Mouse (Mus musculus) lung, adult 2 months (tissue): ENCODE measurements around the gene Esx1.

Experiments used
- CTCF ChIP-seq: fragments of 200-500 bp; IDR thresholded peaks from 2 replicates; pipeline ENCODE4 v1.5.1; 2011; ENCODE audit warnings: mild to moderate bottlenecking, low read length, control low read depth; ENCODE audit not compliant: insufficient read depth
- POLR2A ChIP-seq: fragments of 200-500 bp; IDR thresholded peaks from 2 replicates; pipeline ENCODE4 v1.6.1; 2011; ENCODE audit warnings: low read depth, mild to moderate bottlenecking, control low read depth, low read length, borderline replicate concordance; ENCODE audit errors: extremely low read depth

- TF ChIP-seq CTCF: no peak
- TF ChIP-seq POLR2A: no peak
These were observed 39.1 kb upstream of the Esx1 start for GRCm38 (mm10) chrX:137160971-137161370.
